In genomic region chr19:24548337-24548736, GRCm38 (mm10) we compare ENCODE assay signal across 33 mouse cellular contexts.
"Had no signal": no experiment of that assay in that cellular context is flagged by ENCODE, and none has a peak within 500 bp of the region (broad histone marks: within the 10 kb centered on the region; RNA-seq: fewer than 3 reads in every experiment).

No protein-coding gene starts in this region.

- H3K4me2 ChIP-seq: heart, embryonic 12.5 days; heart, embryonic 13.5 days; heart, embryonic 15.5 days; hindbrain, embryonic 12.5 days; hindbrain, embryonic 13.5 days; hindbrain, embryonic 14.5 days; hindbrain, embryonic 15.5 days; intestine, embryonic 15.5 days; kidney, embryonic 15.5 days had no signal

- H3K9ac ChIP-seq: heart, embryonic 12.5 days; heart, embryonic 13.5 days; heart, embryonic 15.5 days; hindbrain, embryonic 12.5 days; hindbrain, embryonic 13.5 days; hindbrain, embryonic 14.5 days; hindbrain, embryonic 15.5 days; intestine, embryonic 15.5 days; kidney, embryonic 15.5 days had no signal

- H3K9me3 ChIP-seq: heart, embryonic 15.5 days; hindbrain, embryonic 12.5 days; hindbrain, embryonic 15.5 days had no signal

- H3K4me3 ChIP-seq: heart, embryonic 12.5 days; heart, embryonic 13.5 days; heart, embryonic 15.5 days; hindbrain, embryonic 10.5 days; hindbrain, embryonic 12.5 days; hindbrain, embryonic 13.5 days; hindbrain, embryonic 15.5 days; intestine, embryonic 15.5 days; kidney, embryonic 15.5 days; layer of hippocampus, adult 2 months; left cerebral cortex, adult 2 months had no signal

- DNase-seq: heart, postnatal 10 days; heart, postnatal 14 days; heart, postnatal 36 days; kidney, adult 11 months; kidney, adult 18-20 months; kidney, adult 2 months; kidney, adult 8-10 months; kidney, adult 9 months; kidney, postnatal 10 days; kidney, postnatal 14 days; kidney, postnatal 25 days; kidney, postnatal 36 days; kidney, postnatal 4 days; layer of hippocampus, adult 9-11 months; layer of hippocampus, postnatal 36 days had no signal

- H3K27me3 ChIP-seq: heart, embryonic 12.5 days; heart, embryonic 13.5 days; heart, embryonic 15.5 days; hindbrain, embryonic 12.5 days; hindbrain, embryonic 15.5 days; intestine, embryonic 15.5 days; kidney, embryonic 15.5 days had no signal

- H3K4me1 ChIP-seq: hindbrain, embryonic 12.5 days; hindbrain, embryonic 13.5 days; hindbrain, embryonic 15.5 days; intestine, embryonic 15.5 days had no signal

- H3K36me3 ChIP-seq: heart, embryonic 15.5 days; hindbrain, embryonic 12.5 days; hindbrain, embryonic 13.5 days; hindbrain, embryonic 15.5 days; intestine, embryonic 15.5 days; kidney, embryonic 15.5 days had no signal

- H3K27ac ChIP-seq: heart, embryonic 13.5 days; heart, embryonic 15.5 days; hindbrain, embryonic 10.5 days; hindbrain, embryonic 12.5 days; hindbrain, embryonic 13.5 days; hindbrain, embryonic 14.5 days; hindbrain, embryonic 15.5 days; hindbrain, postnatal 0 days; intestine, embryonic 15.5 days; kidney, embryonic 15.5 days; kidney, postnatal 0 days; layer of hippocampus, adult 2 months; left cerebral cortex, adult 2 months had no signal

- ATAC-seq: hindbrain, embryonic 16.5 days; hindbrain, postnatal 0 days; inflammation-experienced regulatory T-cells, adult 6 months; intestine, embryonic 15.5 days; intestine, embryonic 16.5 days; intestine, postnatal 0 days had no signal
